Mouse (Mus musculus): Measurements from ENCODE around the gene Gm4869.

- TF ChIP-seq GATA1 (IDR thresholded peaks at IDR 0.05; ENCODE audit: low read length) (no peak), TAL1 (IDR thresholded peaks at IDR 0.05; ENCODE audit: low read length) (no peak)
Observed at GRCm38 (mm10) chr5:140414647-140415046, 30.8 kb upstream of the Gm4869 start.
